Mouse (Mus musculus) gastrocnemius, postnatal 10 days (tissue): ENCODE measurements around the gene Sppl3. TPM values are rescaled to one million over a fixed set of nuclear protein-coding genes. Genes with fewer than 3 reads are reported as not detected.

Experiments
- DNase-seq: peaks from one replicate; pipeline ENCODE4 v3.0.0; 2021; ENCODE audit warnings: mixed read lengths
- long read RNA-seq, 2 experiments: library from polyadenylated mRNA; stranded (forward); transcript quantifications; one replicate each; pipeline ENCODE4 v2.0.0; 2021
- total RNA-seq, 2 experiments: library from RNA; stranded (reverse); gene quantifications; 2 replicates each; pipeline ENCODE4 v1.2.3; 2021

The Sppl3 gene
- 10 to 100 TPM; 39.9 to 44.5 TPM for total RNA-seq
- long read RNA-seq, experiment 1, transcript Sppl3-201 (11 exons, 3,204 nt) = major isoform, 146 of 172 reads
- long read RNA-seq, experiment 1, partial matches to known transcripts = 1 of 172 reads
- long read RNA-seq, experiment 1, other reads (novel, unspliced or antisense) = 25 of 172 reads
- long read RNA-seq, experiment 2, transcript Sppl3-201 (11 exons, 3,204 nt) = major isoform, 144 of 167 reads
- long read RNA-seq, experiment 2, partial matches to known transcripts = 9 of 167 reads
- long read RNA-seq, experiment 2, other reads (novel, unspliced or antisense) = 13 of 167 reads

DNA sequence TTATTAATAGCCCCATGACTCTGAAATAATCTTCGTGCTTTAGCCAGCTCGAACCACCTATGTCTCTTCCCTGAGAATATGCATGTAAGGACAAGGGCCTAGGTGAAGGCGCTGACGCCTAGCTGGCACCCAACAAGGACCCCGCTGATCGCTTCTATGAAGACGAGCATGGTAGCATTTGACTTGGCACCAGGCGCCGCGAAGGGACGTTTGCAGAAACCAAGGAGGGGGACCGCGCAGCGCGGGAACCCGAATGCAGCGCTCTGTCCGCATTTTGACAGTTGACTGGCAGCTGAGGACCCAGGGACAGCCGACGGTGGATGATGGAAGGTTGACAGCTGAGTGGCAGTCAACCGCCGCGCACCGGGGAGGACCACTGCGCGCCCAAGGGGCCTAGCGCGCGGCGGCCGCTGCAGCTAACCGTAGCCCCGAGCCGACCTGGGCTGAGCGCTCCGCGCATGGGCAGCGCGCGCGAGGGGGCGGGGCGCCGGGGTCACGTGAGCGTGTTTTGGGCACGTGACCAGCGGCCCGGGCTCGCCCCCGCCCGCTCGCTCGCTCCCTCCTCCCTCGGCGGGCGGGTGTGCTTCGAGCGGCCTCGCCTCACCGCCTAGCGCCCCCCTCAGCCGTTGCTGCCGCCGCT is at the start of gene Sppl3:
Gene Sppl3, plus strand, starts transcription at position 561 of the 640 bp plus-strand sequence.
- peak; percentile 98 for DNase-seq

DNA sequence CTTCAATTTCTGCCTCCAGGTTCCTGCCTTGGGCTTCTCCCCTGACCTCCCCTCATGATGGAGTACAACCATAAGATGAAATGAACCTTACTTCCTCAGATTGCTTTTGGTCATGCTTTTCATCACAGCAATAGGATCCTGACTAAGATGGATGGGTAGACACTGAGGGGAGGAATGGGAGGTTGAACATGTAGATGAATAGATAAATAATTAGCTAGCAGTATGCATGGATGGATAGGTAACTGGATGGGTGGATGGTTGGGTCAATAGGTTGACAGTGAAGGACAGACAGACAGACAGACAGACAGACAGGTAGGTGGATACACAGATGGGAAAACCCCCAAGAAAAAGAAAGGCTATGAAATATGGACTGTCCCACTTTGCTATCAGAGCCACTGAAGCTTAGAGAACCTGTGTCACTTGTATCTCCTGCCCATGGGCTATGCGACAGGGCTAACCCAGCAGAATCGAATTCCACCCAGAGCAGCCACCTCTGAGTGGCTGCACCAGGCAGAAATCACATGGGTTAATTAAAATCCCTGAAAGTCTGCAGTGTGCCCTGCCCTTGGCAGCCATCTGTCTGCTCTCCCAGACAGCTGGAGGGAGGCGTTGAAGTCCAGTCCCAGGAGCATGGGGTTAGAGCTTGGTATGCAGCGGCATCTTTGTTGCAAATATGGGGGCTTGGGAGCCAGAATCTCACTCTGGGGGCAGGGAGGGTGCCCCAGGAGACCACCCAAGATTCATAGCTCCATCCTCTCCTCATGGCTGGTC is 49.2 kb upstream of the Sppl3 start:
- no peak for DNase-seq

DNA sequence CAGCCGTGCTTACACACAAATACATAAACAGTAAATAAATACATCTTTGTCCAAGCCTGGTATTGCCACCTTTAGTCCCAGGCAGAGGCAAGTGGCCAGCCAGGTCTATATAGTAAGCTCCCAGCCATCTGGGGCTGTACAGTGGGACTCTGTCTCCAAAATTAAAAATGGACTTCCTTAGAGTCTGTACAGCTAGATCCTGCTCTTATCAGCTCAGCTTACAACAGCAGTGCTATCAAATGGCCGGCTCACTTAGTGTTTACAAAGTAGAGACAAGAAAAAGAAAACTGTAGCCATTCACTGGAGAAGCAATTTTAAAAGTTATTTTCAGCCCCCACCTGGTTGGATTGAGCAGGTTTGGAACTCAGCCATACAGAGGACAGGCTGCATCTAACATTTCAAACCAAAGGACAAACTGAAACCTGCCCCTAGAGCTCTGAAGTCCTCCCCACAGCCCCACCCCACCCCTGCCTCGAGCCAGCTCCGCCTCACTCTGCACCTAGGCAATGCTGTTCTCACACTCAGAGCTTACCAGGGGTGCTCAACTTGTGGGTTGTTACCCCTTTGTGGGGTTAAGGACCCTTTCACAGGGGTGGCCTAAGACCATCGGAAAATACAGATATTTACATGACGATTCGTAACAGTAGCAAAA is 46.5 kb upstream of the Sppl3 start:
- no peak for DNase-seq

DNA sequence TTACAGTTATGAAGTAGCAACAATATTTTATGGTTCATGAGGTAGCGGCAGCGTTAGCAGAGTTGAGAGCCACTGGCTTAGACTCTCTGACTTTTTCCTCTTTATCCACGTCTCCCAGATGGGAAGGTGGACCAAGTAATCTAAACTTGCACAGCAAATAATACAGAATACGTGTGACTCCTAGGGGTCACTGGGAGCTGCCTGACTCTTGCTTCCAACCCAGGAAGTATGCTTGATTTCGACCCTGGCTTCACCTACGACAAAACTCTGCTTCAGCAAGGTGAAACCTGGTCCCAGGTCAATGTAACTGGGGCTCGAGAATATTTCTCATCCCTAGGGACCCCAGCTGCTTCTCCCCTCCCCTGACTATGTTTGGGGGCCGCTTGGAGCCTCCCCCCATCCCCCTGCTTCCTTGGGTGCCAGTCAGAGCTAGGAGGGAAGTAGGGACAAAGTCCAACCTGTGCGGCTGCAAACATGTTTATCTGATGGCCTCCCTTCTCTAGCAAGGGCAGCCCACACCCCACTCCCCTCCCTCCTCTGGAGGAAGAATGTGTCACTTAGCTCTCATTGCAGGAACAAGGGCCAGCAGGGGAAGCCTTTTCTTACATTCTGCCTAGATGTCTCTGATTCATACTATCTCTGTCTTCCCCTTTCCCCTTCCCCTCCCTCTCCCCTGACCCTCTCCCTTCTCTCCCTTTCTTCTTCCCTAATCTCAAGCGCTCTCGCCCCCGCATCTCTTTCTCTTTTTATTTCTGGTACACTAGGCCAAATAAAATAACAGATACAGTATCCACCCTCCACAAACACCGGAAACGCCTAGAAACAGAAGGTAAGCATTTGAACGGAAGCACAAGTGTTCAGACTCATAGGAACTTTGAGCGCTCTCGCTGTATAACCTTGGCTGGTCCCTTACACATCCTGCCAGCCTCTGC is 45.7 kb upstream of the Sppl3 start:
- DNase-seq = no peak

DNA sequence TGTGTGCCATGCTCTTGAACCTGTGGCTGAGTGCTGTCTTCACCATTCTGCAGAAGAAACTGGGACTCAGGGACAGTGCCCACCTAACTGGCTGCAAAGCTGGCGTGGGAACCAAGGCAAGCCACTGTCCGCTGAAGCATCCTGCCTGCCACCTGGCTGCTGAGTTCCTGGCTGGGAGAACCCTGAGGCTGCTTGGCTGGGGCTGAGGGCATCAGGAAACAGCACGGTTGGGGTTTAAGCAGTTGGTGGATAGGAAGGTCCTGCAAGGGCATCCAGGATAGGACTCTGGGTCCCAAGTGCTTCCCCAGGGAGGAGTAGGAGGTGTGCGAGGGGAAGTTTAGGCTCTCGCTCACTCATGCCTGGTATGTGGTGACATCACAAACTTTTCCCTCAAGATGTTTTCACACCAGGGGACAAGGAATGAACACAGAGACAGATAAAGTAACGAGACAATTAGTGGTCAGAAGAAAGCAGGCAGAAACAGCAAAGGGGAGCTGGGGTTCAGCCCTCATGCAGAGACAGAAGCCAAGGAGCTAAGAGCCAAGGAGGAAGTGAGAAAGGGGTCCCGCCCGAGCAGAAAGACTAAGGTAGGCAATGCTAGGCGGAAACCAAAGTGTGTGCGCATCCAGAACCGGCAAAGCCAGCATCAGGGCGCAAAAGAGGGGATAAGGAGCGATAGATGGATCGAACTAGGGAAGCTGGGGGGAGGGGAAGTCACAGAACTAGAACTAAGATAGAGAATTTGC is 43.2 kb upstream of the Sppl3 start:
- no peak for DNase-seq

DNA sequence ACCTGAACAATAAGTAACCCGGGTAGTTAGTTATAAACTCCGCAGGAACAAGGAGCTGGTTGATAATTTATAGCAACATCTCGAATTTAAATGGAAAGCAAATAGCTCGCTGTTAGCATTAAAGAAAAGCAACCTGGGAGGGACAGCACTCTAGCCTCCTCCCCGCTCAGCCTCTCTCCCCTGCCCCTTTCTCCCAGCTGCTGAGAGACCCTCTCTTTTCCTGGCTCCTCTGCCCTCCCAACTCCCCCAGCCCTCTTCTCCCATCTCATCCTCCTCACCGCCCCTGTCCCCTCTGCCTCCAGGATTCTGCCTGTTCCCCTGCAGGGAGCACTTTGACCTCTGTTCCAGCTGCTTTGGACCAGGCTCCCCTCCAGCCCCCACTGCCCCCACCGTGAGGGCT is 42.3 kb upstream of the Sppl3 start:
- DNase-seq = no peak

DNA sequence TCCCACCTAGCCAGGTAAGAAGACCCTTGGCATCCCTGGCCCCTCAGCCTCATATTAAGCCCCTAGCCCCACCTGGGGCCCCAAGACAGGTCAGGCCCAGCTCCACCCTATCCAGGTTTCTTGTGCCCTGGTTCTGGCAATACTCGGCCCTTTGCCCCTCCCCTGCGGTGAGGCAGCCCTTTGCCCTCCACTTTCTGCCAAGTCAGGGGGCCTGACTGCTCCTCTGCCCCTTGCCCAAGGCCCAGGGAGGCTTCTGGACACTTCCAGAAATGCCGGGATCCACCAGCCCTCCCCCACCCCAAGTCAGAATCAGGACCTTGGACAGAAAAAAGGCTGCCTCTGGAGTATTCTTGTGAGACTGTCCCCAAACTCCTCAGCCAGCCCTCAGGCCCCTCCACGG is 41.9 kb upstream of the Sppl3 start:
- DNase-seq = no peak

GRCm38 (mm10) chr5:114969609-114970215 is 41.2 kb upstream of the Sppl3 start:
- DNase-seq = no peak

DNA sequence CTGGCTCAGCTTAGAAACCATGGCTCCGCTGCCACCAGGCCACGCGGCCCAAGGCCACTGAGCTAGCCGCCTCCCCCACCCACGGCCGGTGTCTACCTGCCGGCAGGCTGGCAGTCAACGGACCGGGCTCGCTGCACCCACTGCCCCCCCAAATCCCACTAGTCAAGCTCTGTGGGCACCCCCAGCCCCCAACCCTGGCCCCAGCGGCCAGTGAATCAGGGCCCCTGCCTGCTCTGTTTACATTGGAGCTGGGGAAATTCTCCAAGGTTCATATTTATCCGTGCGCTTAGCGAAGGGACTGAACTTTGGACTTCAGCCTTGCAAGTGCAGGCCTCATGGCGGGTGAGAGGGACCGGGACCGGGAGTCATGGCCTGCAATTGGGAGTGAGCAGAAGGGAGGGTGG is 40.1 kb upstream of the Sppl3 start, which contains the start of gene Hnf1a:
Gene Hnf1a, minus strand, starts transcription at position 271 of the 404 bp plus-strand sequence.
- no peak for DNase-seq

DNA sequence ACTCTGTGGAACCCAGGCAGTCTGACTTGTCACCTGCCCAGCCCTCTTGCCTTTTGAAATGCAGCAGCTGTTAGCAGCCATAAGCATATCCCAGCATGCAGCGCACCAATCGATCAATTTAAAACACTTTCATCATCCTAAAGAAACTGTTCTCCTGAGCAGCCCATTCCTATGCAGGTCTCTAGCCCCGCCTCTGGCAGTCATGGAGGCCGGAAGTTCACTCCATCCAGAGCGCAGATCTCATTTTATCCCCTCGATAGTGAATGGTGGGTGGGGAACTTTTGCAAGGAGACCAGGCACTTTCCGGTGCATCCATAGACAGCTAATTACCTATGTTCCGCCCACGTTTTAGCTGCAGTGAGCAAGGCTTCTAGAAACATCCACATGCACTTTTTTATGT is 38.7 kb upstream of the Sppl3 start:
- no peak for DNase-seq

DNA sequence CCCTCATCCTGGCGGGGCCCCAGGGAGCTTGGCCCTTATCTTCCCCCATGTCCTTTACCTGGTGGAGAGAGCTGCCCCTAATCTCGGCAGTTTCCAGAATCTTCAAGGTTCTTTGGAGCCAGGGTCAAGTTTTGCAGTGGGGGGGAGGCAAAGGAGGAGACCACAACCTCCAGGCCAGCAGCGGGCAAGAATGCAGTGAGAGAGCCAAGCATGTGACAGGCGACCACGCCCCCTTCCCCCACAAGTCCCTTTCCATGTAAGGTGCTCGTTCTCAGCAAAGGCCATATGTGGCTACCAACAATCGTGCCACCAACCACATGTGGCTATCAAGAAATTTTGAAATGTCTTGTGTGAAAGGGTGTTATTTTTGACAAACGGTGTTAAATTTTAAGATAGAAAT is 37.8 kb upstream of the Sppl3 start:
- no peak for DNase-seq

DNA sequence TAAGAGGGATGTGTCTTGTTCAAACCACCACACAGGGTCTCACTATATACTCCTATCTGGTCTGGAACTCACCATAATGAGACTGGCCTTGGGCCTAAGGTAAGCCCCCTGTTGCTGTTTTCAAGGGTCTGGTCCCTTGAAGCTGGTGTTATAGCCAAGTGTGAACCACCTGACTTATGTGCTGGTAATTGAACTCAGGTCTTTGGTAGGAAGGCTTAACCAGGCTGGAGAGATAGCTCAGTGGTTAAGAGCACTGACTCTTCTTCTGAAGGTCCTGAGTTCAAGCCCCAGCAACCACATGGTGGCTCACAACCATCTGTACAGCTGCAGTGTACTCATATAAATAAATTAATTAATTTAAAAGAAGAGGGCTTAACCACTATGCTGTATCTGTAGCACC is 34.0 kb upstream of the Sppl3 start:
- DNase-seq = no peak

DNA sequence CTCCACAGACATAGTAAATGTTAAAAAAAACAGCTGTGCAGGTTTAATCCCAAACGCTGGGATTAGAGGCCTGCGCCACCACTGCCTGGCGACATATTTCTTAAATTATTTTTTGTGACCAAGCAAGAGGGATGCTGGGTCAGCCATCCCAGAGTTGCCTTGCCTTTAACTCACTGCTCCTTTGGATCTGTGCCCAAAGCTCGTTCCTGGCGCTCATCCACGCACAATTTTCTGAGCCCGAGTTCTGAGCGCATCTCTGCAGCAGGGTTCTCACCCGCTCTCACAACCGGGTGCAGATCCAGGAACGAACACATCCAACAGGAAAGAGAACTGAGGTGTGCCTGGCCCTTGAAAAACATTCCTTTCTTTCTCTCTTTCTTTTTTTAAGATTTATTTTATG is 32.5 kb upstream of the Sppl3 start:
- DNase-seq = no peak

GRCm38 (mm10) chr5:114978888-114979249 is 32.1 kb upstream of the Sppl3 start:
- DNase-seq = no peak

GRCm38 (mm10) chr5:114979250-114980121 is 31.5 kb upstream of the Sppl3 start:
- DNase-seq = peak; percentile 59

DNA sequence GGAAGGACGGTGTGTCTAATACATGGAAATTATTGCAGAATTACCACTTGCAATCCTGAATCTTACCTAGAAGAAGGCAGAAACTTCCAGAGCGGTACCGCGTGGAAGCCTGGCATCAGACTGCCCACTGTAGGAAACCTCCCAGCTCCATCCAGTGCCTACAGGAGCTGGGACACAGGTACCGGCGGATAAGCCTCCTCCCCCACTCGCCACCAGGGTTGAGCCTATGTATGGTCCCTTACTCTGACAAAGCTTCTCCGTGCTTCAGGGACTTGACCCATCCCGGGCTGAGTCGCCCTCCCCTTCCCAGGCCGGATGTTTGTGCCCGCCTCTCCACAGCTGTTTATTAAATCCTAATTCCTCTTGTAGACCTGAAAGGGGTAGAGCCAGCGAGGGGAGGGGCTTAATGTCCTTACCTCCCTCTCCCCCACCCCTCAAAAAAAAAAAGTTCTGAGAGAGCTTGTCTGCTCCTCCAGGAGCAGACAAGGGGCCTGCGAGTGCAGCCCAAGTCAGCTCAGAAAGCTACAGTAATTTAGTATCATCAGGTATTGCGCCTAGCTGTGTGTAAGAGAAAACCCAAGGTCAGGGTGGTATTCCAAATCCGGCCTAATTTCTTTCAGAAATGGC is 30.7 kb upstream of the Sppl3 start:
- no peak for DNase-seq

DNA sequence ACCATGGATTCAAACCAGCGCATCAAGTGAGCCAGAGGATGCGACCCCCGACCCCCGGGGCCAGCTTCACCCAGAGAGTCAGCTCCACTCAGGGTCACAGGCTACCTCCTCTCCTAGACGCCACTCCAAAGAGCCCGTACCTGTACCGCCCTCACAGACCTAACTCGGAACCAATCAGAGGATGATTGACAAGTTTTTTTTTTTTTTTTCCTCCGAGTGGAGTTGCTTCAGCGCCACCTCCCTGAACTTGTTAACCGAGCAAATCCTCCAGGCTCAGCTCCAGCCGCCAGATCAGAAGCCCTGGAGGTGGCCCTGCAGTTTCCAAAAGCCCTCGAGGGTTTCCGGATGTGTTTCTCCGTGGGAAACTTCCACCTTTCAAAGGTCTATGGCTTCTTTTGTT is 28.9 kb upstream of the Sppl3 start:
- no peak for DNase-seq

DNA sequence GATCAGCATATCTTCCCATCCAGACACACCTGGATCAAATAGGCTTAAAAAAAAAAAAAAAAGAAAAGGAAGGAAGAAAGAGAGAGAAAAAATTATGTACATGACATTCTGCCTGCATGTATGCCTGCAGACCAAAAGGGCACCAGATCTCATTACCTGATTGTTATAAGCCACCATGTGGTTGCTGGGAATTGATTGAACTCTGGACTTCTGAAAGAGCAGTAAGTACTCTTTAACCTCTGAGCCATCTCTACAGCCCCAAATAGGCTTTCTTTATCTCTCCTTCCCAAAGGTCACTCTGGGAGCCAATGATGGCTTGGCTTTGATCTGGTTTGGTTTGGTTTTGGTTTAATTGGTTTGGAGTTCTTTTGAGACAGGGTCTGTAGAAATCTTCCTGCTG is 25.9 kb upstream of the Sppl3 start:
- DNase-seq = no peak

- no peak for DNase-seq
Measured at GRCm38 (mm10) chr5:114996447-114996846, 14.5 kb upstream of the Sppl3 start.
